Mouse (Mus musculus): Measurements from ENCODE around the gene Gm26897. TPM values are rescaled to one million over a fixed set of nuclear protein-coding genes. Genes with fewer than 3 reads are reported as not detected.

Gene Gm26897
- not detected for polyA plus RNA-seq (2017; shearing (Covaris generic))

DNA sequence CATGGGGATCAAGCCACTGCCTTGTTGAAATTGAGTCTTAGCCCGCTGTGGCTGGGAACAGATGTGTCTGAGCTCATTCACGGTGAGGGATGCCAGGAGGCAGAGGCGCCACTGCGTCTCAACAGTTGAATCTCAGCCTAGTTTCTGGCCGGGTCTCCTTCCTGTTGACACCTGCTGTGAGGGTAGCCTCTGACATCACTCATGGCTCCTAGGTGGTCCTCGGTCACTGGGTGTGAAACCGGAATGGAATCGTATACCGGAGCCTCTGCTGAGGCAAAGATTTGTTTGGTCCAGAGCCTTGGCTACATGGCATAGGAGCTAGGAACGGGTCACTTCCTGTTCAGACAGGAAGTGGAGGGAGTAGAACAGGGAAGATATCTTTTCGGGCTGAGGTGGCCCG, at the start of gene Gm26897:
Gene Gm26897 (plus strand): TSS at position 74 of the 400 bp plus-strand sequence.
- ATAC-seq, result no peak

DNA sequence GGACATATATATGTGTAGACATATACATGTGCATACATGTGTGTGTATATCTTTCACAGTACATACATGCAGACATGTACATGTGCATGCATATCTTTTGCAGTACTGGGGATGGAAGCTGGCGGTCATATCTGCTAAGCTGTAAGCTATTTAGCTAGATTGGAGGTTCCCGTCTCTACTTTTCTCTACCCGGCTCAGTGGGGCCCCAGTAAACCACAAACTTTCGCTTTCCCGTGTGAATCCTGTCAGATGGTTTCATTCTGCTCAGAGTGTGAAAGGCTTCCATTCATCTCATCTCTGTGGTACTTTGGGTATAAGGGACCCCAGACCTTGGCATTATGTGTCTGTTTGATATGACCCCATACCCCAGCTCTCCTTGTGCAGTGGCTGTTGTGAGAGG, 46.4 kb upstream of the Gm26897 start:
- ATAC-seq, result no peak

DNA sequence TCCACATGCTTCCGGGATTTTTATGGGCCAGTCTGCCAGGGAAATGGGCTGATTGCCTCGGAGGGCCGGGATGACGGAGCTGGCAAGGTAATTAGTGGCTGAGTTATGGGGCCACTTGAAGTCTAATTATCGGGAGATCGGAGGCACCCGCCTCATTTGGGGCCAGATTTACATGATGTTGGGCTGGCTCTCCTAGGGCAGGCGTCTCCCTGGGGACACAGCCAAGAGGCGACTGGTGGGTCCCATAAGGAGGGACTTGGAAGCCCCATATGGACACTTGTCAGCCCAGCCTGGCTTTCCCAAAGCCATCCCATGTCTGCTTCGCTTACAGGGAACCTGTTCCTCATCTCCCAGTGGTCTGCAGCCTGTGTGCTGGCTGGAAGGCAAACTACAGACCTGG, 45.1 kb upstream of the Gm26897 start:
- no peak for ATAC-seq

DNA sequence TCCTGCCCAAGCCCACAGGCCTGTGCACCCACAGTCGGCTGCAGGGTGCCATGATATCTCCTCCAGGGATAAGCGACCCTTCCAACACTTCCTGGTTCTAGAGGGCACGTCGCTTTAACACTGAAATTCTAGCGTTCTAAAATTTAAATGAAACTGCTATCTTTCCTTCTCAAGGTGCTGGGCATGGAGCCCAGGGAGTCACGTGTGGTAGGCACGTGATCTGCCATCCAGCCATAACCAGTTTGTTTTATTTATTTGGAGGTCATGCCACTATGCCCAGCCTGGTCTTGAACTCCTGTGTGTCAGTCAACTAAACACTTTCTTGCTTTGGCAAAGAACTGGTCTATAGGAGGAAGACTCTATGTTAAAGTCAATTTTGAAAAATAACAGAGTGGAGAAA, 35.7 kb upstream of the Gm26897 start:
- ATAC-seq, result no peak

DNA sequence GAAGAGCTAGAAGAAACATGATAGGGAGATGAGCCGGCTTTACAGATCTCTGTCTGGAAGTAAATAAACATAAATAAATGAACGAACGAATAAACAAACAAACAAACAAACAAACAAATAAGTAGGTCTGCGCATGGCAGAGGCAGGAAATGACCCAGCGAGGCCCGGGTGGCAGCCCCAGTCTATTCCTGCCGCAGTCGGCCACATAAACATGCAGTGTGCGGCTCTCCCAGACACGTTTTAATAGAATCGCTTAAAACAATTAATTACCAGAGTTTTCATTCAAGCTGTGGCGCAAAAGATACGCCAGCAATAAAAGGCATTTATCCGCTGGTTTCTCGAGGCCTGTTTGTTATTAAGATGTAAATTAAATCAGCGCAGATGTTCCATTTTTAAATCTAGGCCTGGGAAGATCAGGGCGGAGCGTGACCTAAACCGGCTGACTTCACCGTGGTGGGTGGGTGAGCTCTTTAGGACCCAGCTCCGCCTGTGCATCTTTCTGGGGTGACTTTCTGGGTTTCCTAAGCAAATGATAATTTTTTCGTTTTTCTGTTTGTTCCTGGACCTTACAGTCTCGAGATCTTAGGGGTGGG, 33.9 kb upstream of the Gm26897 start:
- no peak for ATAC-seq

DNA sequence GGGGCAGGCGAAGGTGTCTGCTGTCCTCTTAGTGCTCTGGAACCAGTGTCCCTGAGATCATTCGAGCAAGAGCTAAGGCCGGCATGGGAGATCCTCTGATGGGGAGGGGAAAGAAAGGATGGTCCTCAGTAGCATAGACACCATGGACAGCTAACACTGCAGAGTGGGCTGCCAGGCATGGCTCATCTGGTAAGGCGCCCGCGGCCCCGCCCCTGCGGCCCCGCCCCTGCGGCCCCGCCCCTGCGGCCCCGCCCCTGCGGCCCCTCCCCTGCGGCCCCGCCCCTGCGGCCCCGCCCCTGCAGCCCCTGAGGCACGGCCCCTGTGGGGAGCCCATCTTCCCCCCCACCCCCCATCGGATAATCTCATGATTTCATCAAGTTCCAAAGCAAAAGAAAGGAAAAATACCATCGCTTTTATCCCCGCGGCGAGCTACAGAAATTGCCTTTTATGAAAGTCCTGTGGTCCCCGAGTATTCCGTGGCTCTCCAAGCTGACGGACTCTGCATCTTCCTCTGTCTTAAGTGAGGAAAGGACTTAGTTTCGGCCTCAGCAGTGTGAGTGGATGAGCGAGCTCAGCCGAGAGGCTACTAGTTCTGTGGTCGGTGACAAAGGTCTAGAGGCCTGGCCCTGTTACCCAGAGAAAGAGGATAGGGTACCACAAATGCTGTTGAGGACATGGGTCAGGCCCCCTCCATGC, 31.9 kb upstream of the Gm26897 start:
- ATAC-seq, result no peak

DNA sequence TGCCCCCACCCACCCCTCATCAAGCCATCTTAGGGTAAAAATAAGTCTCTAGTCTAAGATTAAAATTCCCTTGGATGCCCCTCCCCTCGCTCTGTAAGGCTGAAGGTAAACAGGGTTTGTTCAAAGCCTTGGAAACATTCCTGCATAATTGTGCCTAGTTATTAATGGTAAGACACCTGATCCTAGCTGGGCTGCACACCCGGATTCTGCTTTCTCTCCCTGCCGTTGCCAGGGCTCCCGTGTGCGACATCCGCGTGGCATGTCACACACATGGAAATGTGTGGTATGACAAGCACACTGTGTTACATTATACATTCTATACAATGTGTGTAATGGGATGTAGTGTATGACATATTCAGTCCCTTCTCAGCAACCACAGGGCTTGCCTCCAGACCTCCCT, 30.1 kb upstream of the Gm26897 start:
- ATAC-seq, result no peak

DNA sequence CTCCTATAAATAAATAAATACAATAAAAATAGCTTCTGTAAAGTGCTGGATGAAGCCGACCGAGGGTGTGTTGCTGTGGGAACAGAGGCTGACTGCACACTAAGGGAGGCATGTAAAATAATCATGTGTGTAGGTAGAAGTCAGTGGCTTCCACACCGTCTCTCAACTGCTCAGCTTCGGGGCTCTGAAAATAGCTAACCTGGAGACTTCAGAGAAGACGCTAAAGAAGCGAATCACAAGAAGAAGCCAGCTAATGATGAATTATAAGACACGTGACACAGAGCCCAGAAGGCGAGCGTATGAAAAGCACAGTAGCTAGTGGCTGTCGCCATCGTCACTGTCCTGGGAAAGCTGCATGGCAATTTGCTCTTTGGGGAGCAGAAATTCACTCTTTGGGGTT, 29.4 kb upstream of the Gm26897 start:
- ATAC-seq, result no peak

DNA sequence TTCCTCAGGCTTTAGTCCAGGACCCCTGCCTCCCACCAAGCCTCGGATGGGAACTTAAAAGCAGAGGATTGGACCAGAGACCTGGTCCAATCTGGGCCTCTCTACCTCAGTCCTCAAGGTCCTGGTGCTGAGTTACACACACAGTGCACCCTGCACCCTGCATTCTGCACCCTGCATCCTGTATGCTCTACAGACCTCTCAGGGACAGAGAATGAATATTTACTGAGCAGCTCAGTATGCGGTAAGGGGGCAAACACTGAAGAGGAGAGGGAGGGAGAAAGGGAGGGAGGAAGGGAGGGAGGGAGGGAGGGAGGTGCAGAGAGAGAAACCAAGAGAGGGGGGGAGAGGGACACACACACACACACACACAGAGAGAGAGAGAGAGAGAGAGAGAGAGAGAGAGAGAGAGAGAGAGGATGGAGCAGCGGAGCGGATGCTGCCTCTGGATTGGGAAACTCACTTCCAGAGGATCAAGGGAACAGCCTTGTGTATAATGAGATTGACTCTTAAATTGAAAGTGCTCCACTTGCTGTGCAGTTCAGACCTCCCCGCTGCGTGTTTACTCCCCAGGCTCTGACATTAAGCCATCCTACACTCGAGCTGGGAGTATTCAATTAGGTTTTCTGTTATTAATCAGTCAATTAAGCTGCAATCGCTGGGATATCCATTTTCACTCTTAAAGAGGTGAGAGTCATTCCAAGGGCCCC, 24.4 kb upstream of the Gm26897 start:
- no peak for ATAC-seq

DNA sequence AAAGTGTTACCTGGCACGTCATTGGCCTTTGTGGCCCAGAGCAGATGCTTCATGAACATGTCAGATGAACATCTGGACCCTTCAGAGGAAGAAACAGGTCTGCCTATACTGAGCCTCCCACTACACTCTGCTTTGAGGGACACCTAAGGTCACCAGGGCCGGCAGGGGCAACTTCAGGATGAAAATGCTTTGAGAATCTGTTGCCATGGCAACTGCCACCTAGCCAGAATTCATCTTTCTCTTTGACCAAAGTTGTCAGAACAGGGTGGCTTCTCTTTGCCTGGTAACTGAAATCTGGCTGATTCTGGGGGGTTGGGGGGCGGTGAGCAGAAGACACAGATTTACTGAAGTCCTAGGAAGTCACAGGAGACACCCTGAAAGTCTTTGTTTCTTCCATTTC, 14.7 kb upstream of the Gm26897 start:
- no peak for ATAC-seq

DNA sequence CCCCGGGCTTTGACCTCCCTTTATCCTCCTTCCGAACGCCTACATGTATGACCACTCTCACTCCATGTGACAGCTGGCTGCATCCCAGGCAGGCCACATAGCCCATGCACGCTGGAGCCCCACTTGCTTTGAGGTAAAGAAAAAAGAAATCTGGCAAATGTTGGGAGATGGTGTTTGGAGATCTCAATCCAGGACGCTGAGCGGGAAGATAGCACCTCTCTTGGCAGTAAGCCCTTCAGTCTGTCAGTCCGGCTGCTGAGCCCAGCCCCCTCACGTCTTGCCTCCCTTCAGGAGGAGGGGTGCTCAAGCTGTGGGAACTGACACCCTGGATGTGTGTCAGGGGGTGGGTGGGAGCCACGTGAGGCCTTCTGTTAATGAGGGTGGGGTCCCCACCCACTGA, 13.0 kb upstream of the Gm26897 start:
- no peak for ATAC-seq

DNA sequence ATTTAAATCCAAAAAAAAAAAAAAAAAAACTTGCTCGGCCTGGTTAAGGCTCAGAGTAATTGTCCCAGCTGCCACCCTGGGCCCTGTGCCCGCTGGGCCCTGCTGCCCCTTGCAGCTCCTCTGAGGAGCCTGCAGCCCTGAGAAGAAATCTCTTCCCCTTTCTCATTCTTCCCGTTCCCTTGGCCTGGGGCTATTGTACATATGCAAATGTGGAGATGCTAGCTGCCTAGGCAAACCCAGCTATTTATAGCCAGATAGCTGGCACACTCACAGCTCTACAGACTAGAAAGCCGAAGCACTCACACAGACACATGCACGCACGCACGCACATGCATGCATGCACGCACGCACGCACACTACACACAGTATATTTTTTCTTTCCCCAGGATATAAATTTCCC, 9.0 kb upstream of the Gm26897 start:
- ATAC-seq, result no peak

DNA sequence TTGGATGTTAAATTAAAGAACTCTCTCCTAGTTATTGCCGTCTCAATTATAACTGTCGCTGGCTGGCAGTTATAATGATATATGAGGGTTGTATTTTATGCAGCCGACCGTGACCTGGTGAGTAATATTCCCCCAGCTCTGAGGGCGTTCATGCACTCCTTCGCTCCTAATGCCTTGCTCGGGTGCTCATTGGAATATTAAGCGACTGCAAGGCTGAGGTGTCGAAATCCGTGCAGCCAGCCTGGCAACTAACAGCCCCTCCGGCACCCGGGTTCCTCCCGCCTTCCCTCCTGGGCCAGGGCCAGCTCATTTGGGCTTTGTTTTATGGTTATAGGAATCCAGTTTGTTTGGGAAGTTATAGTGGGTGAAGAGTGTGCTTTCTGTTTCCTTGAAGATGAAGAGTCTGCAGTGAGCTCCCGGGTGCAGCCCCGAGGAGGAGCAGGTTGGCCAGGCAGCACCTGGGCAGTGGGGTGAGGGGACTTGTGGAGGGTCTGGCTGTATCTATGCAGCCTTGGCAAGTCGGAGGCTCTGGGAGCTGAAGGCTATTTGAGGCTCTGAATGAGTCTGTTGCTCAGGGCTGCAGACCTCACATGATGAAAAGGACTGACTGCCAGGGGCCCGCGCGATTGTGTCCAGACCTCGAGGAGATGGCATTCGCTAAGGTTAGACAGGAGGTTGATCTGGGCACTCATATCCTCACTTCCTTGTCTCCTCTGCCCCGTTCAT, 8.4 kb upstream of the Gm26897 start:
- no peak for ATAC-seq

DNA sequence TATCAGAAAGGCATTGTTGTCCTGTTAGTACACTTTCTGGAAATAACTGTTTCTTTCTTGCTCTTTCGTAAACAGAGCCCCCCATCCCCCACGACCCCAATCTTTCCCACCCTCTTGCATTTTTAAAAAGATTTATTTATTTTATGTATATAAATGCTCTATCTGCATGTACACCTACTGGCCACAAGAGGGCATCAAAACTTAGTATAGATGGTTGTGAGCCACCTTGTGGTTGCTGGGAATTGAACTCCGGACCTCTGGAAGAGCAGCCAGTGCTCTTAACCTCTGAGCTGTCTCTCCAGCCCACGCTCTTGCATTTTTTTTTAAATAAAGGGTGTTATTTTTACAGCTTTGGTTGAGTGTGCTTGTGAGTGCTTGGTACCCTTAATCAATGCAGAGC, 5.3 kb upstream of the Gm26897 start:
- ATAC-seq, result no peak

DNA sequence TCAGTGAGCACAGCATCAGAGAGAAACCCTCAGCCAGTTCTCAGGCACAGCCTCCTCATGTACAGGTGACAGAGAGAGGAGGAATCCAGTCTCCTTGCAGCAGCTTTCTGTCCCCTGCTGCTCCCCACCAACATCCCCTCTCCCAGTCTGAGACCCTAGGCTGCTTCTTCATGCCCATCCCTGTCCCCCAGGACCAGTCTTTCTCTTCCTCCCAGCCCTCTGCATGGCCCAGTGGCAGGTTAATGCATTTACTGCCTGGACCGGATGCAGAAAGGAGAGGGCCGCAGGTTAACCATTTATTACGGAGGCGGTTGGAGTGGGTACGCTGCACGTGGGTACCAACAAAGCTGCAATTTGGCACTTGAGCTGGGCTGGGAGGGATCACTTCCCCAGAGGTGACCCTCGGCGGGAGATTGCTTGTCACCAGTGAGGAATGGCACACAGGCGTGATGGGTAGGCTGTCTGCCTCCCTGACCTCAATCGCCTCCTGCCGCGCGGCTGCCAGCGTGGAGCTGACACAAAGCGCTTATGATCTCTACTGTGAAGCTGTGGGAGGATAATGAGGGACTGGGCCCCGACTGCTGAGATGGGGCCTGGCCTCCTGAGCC, 3.1 kb upstream of the Gm26897 start:
- ATAC-seq, result no peak

DNA sequence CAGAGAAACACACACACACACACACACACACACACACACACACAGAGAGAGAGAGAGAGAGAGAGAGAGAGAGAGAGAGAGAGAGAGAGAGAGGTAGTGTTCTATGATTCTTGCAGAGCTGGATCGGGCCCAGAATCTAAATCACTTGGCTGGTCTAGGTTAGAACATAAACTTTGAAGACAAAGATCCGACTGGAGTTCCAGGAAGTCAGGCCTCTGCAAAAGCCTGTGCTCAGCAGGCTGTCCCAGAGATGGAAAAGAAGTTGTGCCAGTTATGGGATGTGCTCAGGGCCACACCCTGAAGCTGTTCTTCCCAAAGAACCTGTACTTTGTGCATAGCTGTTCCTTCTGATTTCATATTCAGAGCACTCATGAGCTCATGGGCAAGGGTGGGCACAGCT, 1.5 kb upstream of the Gm26897 start:
- ATAC-seq, result no peak

DNA sequence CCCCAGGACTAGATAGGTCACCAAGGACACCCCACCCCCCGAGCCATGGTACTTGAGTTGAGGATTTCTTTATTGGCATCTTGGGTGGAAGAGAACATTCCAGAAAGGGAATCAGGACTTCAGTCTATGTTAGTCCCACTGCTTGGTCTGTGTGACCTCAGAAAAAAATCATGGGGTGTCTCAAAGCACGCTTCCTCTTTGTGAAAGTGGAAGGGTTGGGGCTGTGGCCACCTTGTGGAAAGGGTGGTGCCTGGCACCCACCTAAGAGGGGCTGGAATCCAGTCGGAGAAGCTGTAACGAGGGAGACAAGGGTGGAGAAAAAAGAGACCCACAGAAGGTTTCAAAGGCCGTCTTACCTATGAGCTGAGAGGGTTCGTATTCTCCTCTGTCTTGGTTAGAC, 5.8 kb downstream of the Gm26897 start:
- ATAC-seq, result no peak

DNA sequence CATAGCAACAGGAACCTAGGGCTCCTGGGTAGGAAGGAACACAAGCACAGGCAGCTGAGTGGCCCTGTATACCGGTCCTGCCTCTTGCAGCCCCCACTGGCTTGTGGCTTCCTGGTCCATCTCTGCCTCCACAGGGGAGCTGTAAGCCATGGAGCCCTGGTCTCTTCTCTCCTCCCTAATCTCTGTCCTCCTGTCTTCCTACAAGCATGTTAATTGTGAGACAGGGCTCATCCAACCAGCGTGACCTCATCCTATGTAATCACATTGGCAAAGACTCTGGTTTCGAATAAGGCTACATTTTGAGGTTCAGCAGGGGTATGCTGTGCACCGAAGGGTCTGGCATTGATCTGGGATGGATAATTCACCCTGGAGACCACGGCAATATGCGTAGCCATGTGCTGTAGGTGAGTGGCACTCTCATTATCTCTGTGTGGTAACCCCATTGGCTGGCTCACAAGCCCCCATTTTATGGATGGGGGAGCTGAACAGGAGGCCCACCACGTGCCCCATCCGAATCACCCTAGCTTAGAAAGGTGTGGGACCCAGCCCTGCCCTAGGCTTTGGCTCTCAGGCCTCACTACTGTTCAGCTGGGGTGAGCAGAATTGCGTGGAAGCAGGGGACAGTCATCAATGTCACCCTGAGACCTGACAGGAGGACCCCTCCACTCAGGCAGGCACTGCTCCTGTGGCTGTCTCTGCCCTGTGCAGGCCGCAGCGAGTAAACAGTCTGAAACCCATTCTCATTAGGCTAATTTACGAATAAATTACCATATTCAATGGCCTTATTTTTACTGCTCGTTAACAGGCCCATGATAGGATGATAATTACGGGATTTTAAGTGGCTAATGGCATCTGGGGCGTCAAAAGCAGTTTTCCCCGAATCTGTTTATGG, 6.9 kb downstream of the Gm26897 start:
- no peak for ATAC-seq

DNA sequence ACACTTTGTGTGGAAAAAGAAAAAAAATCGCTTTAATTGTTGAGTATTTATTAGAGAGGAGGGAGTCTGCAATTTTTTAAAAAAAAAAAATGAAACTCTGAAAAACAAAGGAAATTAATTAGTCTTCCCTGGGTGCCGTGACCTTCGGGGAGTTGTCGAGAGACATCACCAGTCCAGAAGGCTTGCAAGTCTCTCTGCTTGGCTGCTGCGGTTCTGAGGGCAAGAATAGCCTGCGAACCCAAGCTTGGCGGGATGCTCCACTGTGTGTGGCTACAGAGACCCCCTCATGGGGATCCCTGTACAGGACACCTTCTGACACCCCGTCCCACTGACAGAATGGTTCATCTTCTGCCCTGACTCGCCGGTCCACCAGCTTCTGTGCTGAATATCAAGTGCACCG, 7.6 kb downstream of the Gm26897 start:
- ATAC-seq, result no peak

DNA sequence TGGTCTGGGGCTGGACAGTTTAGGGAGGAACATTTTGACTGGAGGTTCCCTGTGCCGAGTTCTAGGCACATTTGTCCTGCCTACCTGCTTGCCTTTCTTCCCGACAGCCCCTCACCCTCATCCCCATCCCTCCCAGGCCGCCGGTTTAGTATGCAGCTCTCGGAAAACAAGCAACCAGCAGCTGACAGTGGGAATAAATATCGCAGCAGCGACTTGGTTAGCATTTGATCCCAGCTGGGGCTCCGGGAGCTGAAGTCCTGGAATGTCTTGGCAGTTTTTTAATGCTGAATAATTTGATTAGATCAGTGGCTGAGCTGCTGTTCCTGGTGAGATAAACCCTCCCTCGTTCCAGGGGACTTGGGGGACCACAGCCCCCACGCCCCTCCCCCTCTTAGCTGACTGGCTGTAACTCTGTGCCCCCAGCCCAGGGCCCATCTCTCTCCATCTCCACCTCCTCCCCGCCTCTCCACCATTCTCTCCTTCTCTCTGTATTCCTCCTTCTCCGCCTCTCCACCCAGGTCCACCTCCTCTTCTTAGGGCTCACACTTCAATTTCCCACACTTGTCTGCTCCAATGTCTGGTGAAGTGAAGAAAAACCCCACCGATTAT, 8.7 kb downstream of the Gm26897 start:
- no peak for ATAC-seq

DNA sequence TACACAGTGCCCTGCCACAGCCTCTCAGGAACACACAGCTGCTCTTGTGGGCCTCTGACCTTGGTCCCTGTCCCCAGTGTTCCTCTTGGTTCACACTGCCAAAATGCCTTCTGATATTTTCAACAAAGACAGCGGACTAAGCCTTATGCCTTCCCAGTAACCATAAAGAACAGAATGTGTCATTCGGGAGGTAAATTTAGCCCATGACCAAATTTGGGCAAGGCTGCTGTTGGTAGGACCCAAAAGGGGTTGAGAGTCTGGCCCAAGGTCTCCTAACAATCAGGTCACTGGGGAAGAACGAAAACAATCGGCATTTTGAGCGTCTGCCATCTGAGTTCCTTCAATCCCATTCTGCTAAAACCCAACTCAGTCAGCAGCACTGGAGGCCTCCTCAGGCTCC, 15.9 kb downstream of the Gm26897 start:
- ATAC-seq, result no peak

DNA sequence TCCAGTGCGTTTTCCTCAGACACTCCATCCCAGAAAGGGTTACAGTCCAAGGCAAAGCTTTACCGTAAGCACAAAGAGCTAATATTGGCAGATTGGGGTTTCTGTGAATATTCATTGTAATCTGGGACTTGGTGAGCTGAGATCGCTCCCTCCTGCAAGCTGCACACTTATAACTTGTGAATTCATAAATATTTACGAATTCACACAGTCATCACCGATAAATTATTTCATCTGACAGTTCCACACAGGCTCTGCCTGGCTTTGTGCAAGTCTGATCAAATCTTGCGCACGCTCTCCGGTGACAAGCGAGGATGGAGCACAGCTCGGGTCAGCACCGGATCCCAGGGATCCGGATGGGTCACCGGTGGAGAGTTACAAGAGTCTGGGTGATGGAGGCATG, 16.4 kb downstream of the Gm26897 start:
- no peak for ATAC-seq
